ENCODE assay signal across 8 mouse cellular contexts in the genomic region with DNA sequence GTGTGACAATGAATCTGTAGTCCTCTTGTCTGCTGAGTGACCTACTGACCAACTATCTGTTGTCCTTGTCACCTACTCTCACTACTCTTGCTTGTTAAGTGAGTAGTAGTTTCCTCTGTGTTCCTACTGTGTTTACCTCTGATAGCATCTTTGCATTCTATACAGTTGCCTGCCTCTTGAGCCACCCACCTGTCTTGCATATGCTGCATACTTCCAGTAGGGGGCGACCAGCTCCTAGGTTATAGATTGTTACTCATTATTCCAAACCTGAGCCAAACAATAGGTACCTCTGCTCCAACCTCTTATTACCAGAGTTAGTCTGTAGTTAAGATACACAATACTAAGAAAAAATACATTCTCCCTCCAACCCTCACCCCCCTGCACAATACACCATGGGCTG. TPM values are rescaled to one million over a fixed set of nuclear protein-coding genes. Genes with fewer than 3 reads are reported as not detected.
DNase-seq lines count a peak whose midpoint lies in the region; ATAC-seq and TF ChIP-seq lines count a peak whose summit lies in the region.

No protein-coding gene starts in this region.

- peak; percentile 41 for ATAC-seq in forebrain, embryonic 11.5 days (replicated peaks; ENCODE audit: low FRiP score)
- peak; percentile 77 for ATAC-seq in granulocyte monocyte progenitor cell, adult 5-6 weeks (replicated peaks; ENCODE audit: poor library complexity, severe bottlenecking)
- peak; percentile 42; the same call in 1 of the 2 replicates for ATAC-seq in neural tube, embryonic 14.5 days (ENCODE audit: low read depth)
- no peak for ATAC-seq in kidney, embryonic 15.5 days (replicated peaks; ENCODE audit: low FRiP score)
- ATAC-seq in erythroid progenitor cell, adult 5-6 weeks (replicated peaks; ENCODE audit: low FRiP score, poor library complexity, severe bottlenecking), result no peak; the same call in 1 of the 2 replicates

- TF ChIP-seq POLR2A in bone marrow macrophage, adult 2 months (IDR thresholded peaks at IDR 0.05; ENCODE audit: borderline replicate concordance, low read depth, low read length), result no peak

- TF ChIP-seq CTCF in bone marrow macrophage, adult 2 months (IDR thresholded peaks at IDR 0.05; ENCODE audit: low read depth, low read length), result peak; percentile 32; the same call in 1 of the 2 replicates

- H3K36me3 ChIP-seq in forebrain, embryonic 11.5 days (ENCODE audit: control insufficient read depth, insufficient read depth, low read length), result no peaks in the 10 kb centered on the region
- H3K36me3 ChIP-seq in forebrain, embryonic 10.5 days (replicated peaks), result no peaks in the 10 kb centered on the region
- no peaks in the 10 kb centered on the region for H3K36me3 ChIP-seq in neural tube, embryonic 14.5 days (ENCODE audit: control insufficient read depth, insufficient read depth, low read length)
- H3K36me3 ChIP-seq in kidney, embryonic 15.5 days, result no peaks in the 10 kb centered on the region

- 4% methylated on average over 1 of the region's 1 CpGs for WGBS in forebrain, embryonic 11.5 days
- 0% methylated on average over 1 of the region's 1 CpGs for whole genome bisulfite sequencing in forebrain, embryonic 10.5 days
- WGBS in neural tube, embryonic 14.5 days, result 0% methylated on average over 1 of the region's 1 CpGs
- 0% methylated on average over 1 of the region's 1 CpGs for WGBS in kidney, embryonic 15.5 days

- no peaks in the 10 kb centered on the region for H3K9me3 ChIP-seq in forebrain, embryonic 11.5 days (ENCODE audit: control insufficient read depth, low read length)
- H3K9me3 ChIP-seq in forebrain, embryonic 10.5 days, result no peaks in the 10 kb centered on the region
- H3K9me3 ChIP-seq in neural tube, embryonic 14.5 days (ENCODE audit: control insufficient read depth, low read length), result no peaks in the 10 kb centered on the region
- H3K9me3 ChIP-seq in kidney, embryonic 15.5 days (replicated peaks), result no peaks in the 10 kb centered on the region

- no peak overlapping the region for H3K4me2 ChIP-seq in forebrain, embryonic 11.5 days (ENCODE audit: low read depth, low read length, severe bottlenecking)
- H3K4me2 ChIP-seq in neural tube, embryonic 14.5 days (ENCODE audit: low read depth, low read length), result no peak overlapping the region
- H3K4me2 ChIP-seq in kidney, embryonic 15.5 days, result no peak overlapping the region

- no peaks in the 10 kb centered on the region for H3K27me3 ChIP-seq in forebrain, embryonic 11.5 days (ENCODE audit: control insufficient read depth, insufficient read depth, low read length)
- H3K27me3 ChIP-seq in forebrain, embryonic 10.5 days (ENCODE audit: poor library complexity, severe bottlenecking), result peaks cover 46% of the 10 kb centered on the region
- no peaks in the 10 kb centered on the region for H3K27me3 ChIP-seq in neural tube, embryonic 14.5 days (ENCODE audit: control insufficient read depth, insufficient read depth, low read length)
- peaks cover 20% of the 10 kb centered on the region for H3K27me3 ChIP-seq in kidney, embryonic 15.5 days

- no peaks in the 10 kb centered on the region for H3K4me1 ChIP-seq in forebrain, embryonic 11.5 days (replicated peaks; ENCODE audit: control insufficient read depth, insufficient read depth, low read length)
- peaks cover 13% of the 10 kb centered on the region for H3K4me1 ChIP-seq in forebrain, embryonic 10.5 days
- no peaks in the 10 kb centered on the region for H3K4me1 ChIP-seq in bone marrow macrophage, adult 2 months (ENCODE audit: control insufficient read depth, insufficient read depth, low read length)
- peaks cover 4% of the 10 kb centered on the region for H3K4me1 ChIP-seq in neural tube, embryonic 14.5 days (ENCODE audit: control insufficient read depth, insufficient read depth, low read length)
- H3K4me1 ChIP-seq in kidney, embryonic 15.5 days, result peaks cover 7% of the 10 kb centered on the region

- no peak overlapping the region for H3K9ac ChIP-seq in forebrain, embryonic 11.5 days (ENCODE audit: low read length)
- H3K9ac ChIP-seq in neural tube, embryonic 14.5 days (replicated peaks; ENCODE audit: low read depth, low read length), result no peak overlapping the region
- H3K9ac ChIP-seq in kidney, embryonic 15.5 days, result no peak overlapping the region

- H3K4me3 ChIP-seq in forebrain, embryonic 11.5 days (ENCODE audit: low read depth, low read length), result no peak overlapping the region
- no peak overlapping the region for H3K4me3 ChIP-seq in forebrain, embryonic 10.5 days
- no peak overlapping the region for H3K4me3 ChIP-seq in bone marrow macrophage, adult 2 months (ENCODE audit: insufficient read depth, low read length)
- no peak overlapping the region for H3K4me3 ChIP-seq in neural tube, embryonic 14.5 days (ENCODE audit: low read depth, low read length)
- H3K4me3 ChIP-seq in kidney, embryonic 15.5 days (replicated peaks), result no peak overlapping the region

- no peak overlapping the region for H3K27ac ChIP-seq in forebrain, embryonic 11.5 days (ENCODE audit: low read depth, low read length)
- no peak overlapping the region for H3K27ac ChIP-seq in forebrain, embryonic 10.5 days
- H3K27ac ChIP-seq in bone marrow macrophage, adult 2 months (ENCODE audit: insufficient read depth, low read depth, low read length), result no peak overlapping the region
- H3K27ac ChIP-seq in neural tube, embryonic 14.5 days (ENCODE audit: low read depth, low read length), result no peak overlapping the region
- no peak overlapping the region for H3K27ac ChIP-seq in kidney, embryonic 15.5 days

- peak; percentile 53 for DNase-seq in forebrain, embryonic 11.5 days (ENCODE audit: low spot score)
- DNase-seq in forebrain, embryonic 10.5 days (ENCODE audit: extremely low spot score, low spot score), result no peak
- peak; percentile 58 for DNase-seq in 3T3-L1 (ENCODE audit: low read depth, low spot score)

RNA-seq across cellular contexts. Expression of gene Robo4, which starts 4.7 kb away (rescaled TPM):
- polyA plus RNA-seq in forebrain, embryonic 11.5 days (2014; fragmentation: Nextera tagmentation; extraction: Ambion mirVana), result 6.6 and 7.0 TPM in 2 replicates
- polyA plus RNA-seq in forebrain, embryonic 10.5 days (2016; fragmentation: Nextera tagmentation; extraction: Ambion mirVana), result 4.8 and 6.8 TPM in 2 replicates
- polyA plus RNA-seq in bone marrow macrophage, adult 2 months (2012; ENCODE audit: insufficient read depth, insufficient read length, missing spikeins), result 0.12 TPM in 1 of 2 replicates, not detected in the other
- total RNA-seq in granulocyte monocyte progenitor cell, adult 5-6 weeks (2014; fragmentation: Nextera tagmentation), result 0.30 TPM in 1 of 2 replicates, not detected in the other
- 0.04 TPM in 1 of 2 replicates, not detected in the other for total RNA-seq in granulocyte monocyte progenitor cell, adult 5-6 weeks (2017)
- polyA plus RNA-seq in neural tube, embryonic 14.5 days (2014; fragmentation: Nextera tagmentation; extraction: Ambion mirVana), result 2.4 and 3.7 TPM in 2 replicates
- polyA plus RNA-seq in kidney, embryonic 15.5 days (2015; fragmentation: Nextera tagmentation; extraction: Ambion mirVana), result 15.8 and 19.6 TPM in 2 replicates
- total RNA-seq in erythroid progenitor cell, adult 5-6 weeks (2015; ENCODE audit: low replicate concordance), result not detected in 2 replicates
- not detected in 2 replicates for total RNA-seq in erythroid progenitor cell, adult 5-6 weeks (2017; ENCODE audit: low replicate concordance)

RNA-seq across cellular contexts. Expression of gene Robo3, which starts 26.7 kb away (rescaled TPM):
- polyA plus RNA-seq in forebrain, embryonic 11.5 days (2014; fragmentation: Nextera tagmentation; extraction: Ambion mirVana), result 19.5 and 19.6 TPM in 2 replicates
- 3.9 and 5.5 TPM in 2 replicates for polyA plus RNA-seq in forebrain, embryonic 10.5 days (2016; fragmentation: Nextera tagmentation; extraction: Ambion mirVana)
- not detected in 2 replicates for polyA plus RNA-seq in bone marrow macrophage, adult 2 months (2012; ENCODE audit: insufficient read depth, insufficient read length, missing spikeins)
- total RNA-seq in granulocyte monocyte progenitor cell, adult 5-6 weeks (2014; fragmentation: Nextera tagmentation), result 0.95 TPM in 1 of 2 replicates, not detected in the other
- 0.13 and 2.2 TPM in 2 replicates for total RNA-seq in granulocyte monocyte progenitor cell, adult 5-6 weeks (2017)
- polyA plus RNA-seq in neural tube, embryonic 14.5 days (2014; fragmentation: Nextera tagmentation; extraction: Ambion mirVana), result 13.6 and 25.1 TPM in 2 replicates
- polyA plus RNA-seq in kidney, embryonic 15.5 days (2015; fragmentation: Nextera tagmentation; extraction: Ambion mirVana), result 0.18 and 0.53 TPM in 2 replicates
- total RNA-seq in erythroid progenitor cell, adult 5-6 weeks (2015; ENCODE audit: low replicate concordance), result not detected in 2 replicates
- not detected in 2 replicates for total RNA-seq in erythroid progenitor cell, adult 5-6 weeks (2017; ENCODE audit: low replicate concordance)

RNA-seq across cellular contexts. Expression of gene Hepacam, which starts 39.2 kb away (rescaled TPM):
- 0.07 and 0.09 TPM in 2 replicates for polyA plus RNA-seq in forebrain, embryonic 11.5 days (2014; fragmentation: Nextera tagmentation; extraction: Ambion mirVana)
- 0.07 TPM in 1 of 2 replicates, not detected in the other for polyA plus RNA-seq in forebrain, embryonic 10.5 days (2016; fragmentation: Nextera tagmentation; extraction: Ambion mirVana)
- not detected in 2 replicates for polyA plus RNA-seq in bone marrow macrophage, adult 2 months (2012; ENCODE audit: insufficient read depth, insufficient read length, missing spikeins)
- not detected in 2 replicates for total RNA-seq in granulocyte monocyte progenitor cell, adult 5-6 weeks (2014; fragmentation: Nextera tagmentation)
- total RNA-seq in granulocyte monocyte progenitor cell, adult 5-6 weeks (2017), result not detected in 2 replicates
- 10.5 and 20.8 TPM in 2 replicates for polyA plus RNA-seq in neural tube, embryonic 14.5 days (2014; fragmentation: Nextera tagmentation; extraction: Ambion mirVana)
- not detected in 2 replicates for polyA plus RNA-seq in kidney, embryonic 15.5 days (2015; fragmentation: Nextera tagmentation; extraction: Ambion mirVana)
- not detected in 2 replicates for total RNA-seq in erythroid progenitor cell, adult 5-6 weeks (2015; ENCODE audit: low replicate concordance)
- not detected in 2 replicates for total RNA-seq in erythroid progenitor cell, adult 5-6 weeks (2017; ENCODE audit: low replicate concordance)

RNA-seq across cellular contexts. Expression of gene Ccdc15, which starts 58.1 kb away (rescaled TPM):
- polyA plus RNA-seq in forebrain, embryonic 11.5 days (2014; fragmentation: Nextera tagmentation; extraction: Ambion mirVana), result 9.0 and 10.0 TPM in 2 replicates
- 12.6 and 13.4 TPM in 2 replicates for polyA plus RNA-seq in forebrain, embryonic 10.5 days (2016; fragmentation: Nextera tagmentation; extraction: Ambion mirVana)
- polyA plus RNA-seq in bone marrow macrophage, adult 2 months (2012; ENCODE audit: insufficient read depth, insufficient read length, missing spikeins), result 1.9 TPM in 2 replicates
- 13.3 and 16.7 TPM in 2 replicates for total RNA-seq in granulocyte monocyte progenitor cell, adult 5-6 weeks (2014; fragmentation: Nextera tagmentation)
- 11.7 and 14.5 TPM in 2 replicates for total RNA-seq in granulocyte monocyte progenitor cell, adult 5-6 weeks (2017)
- 7.4 and 8.7 TPM in 2 replicates for polyA plus RNA-seq in neural tube, embryonic 14.5 days (2014; fragmentation: Nextera tagmentation; extraction: Ambion mirVana)
- 7.1 and 8.0 TPM in 2 replicates for polyA plus RNA-seq in kidney, embryonic 15.5 days (2015; fragmentation: Nextera tagmentation; extraction: Ambion mirVana)
- 10.1 and 13.7 TPM in 2 replicates for total RNA-seq in erythroid progenitor cell, adult 5-6 weeks (2015; ENCODE audit: low replicate concordance)
- total RNA-seq in erythroid progenitor cell, adult 5-6 weeks (2017; ENCODE audit: low replicate concordance), result 6.1 and 8.0 TPM in 2 replicates

Comparison
In these comparisons a context has a peak if more than half of its experiments do, and no peak if none do; other contexts are left out.
1. ATAC-seq: peak in forebrain, embryonic 11.5 days (single experiment), granulocyte monocyte progenitor cell, adult 5-6 weeks (single experiment) and neural tube, embryonic 14.5 days (single experiment); none in kidney, embryonic 15.5 days (single experiment) and erythroid progenitor cell, adult 5-6 weeks (single experiment).
2. RNA of gene Hepacam, which starts 39.2 kb away (polyA plus RNA-seq): 10.5 to 20.8 TPM in neural tube, embryonic 14.5 days; 0.07 to 0.09 TPM in forebrain, embryonic 11.5 days, not detected in kidney, embryonic 15.5 days, 0.07 TPM in forebrain, embryonic 10.5 days and not detected in bone marrow macrophage, adult 2 months; every median in the first group is over 10 times any median in the second.